Mouse (Mus musculus): ENCODE measurements at regions not wholly inside any gene's neighbourhood (a gene's known extent, or its start where the extent isn't known, plus 50 kb on each side); places are given as distances from the start of the nearest gene placed in this dataset.

- TF ChIP-seq CTCF (IDR thresholded peaks at IDR 0.05; ENCODE audit: extremely low read depth, insufficient read length, insufficient replicate concordance, low read depth, low read length) (no peak), POLR2A (IDR thresholded peaks at IDR 0.05; ENCODE audit: low read depth, low read length) (no peak)
These were observed 198.1 kb upstream of the Dkk2 start for GRCm38 (mm10) chr3:131886984-131887383.
